Mouse (Mus musculus) granulocyte monocyte progenitor cell, adult 5-6 weeks (primary cell): ENCODE results near the gene Adgrg6. TPM values are rescaled to one million over a fixed set of nuclear protein-coding genes. Genes with fewer than 3 reads are reported as not detected.

ENCODE experiments used
- ATAC-seq: replicated peaks from 2 replicates; pipeline ENCODE4 v1.8.0; 2016; ENCODE audit warnings: mild to moderate bottlenecking, moderate TSS enrichment, inconsistent platforms; ENCODE audit not compliant: poor library complexity, severe bottlenecking
- total RNA-seq, 2 experiments: library from RNA; stranded (forward) in 1 of 2; stranded (reverse) in 1 of 2; fragments of 200-712, 200-1000 nt in 1 of 2; fragments of >200 nt in 1 of 2; fragmentation: Nextera tagmentation in 1 of 2; gene quantifications; 2 replicates each; pipeline ENCODE4 v1.2.3; 2014 to 2017

Gene Adgrg6
- total RNA-seq, 2 experiments from 2014 or later, result 0.37 to 0.52 TPM

DNA sequence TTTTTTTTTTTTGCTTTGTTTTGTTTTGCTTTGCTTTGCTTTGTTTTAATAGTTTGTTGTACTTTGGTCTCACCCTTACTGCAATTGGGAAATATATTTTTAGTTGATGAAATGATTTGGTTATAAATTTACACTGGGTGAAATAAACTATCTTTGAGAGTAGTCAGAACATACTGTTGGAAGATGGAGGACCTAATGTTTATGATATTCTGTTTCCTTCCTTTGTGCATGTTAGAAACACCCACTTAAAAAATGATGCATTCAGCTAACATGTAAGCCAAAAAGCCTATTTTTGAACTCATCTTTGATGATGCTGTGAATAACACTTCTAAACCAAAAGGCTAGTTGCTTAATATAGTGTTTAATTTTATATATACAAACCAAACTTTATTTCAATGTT, 50.3 kb downstream of the Adgrg6 start:
- no peak for ATAC-seq

DNA sequence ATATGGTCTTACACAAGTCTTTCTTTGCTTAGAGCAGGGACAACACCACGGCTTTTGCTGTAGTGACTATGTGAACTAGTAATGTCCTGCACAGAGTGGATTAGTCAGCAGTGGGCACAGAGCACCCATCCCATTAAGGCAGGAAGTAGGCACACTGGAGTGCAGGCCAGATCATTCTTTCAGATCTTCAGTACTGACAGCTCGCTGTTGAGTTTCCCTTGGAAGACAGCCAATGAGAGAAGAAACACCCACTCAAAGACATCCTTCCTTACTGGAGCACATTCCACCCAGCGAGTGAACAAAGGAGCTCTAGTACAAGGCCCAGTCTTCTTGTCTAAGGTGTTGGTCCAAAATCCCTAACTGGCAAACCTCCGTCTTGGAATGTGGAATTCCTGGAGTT, 53.6 kb downstream of the Adgrg6 start:
- ATAC-seq, result no peak

DNA sequence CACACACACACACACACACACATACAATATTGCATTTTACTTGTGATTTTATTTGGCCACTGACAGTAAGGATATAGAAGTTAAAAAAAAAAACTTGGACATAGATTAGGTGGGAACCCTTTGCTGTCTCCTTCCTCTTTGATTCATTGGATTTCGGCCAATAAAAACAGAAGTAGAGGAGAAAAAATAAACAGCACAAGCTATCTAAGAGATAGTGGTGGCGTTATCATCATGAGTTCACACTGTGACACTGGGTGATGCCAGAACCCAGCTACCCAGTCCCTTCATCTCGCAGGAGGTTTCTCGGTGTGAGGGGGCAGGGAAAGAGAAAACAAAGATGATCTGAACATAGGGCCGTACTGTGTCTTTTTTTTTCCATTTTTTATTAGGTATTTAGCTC, 62.2 kb downstream of the Adgrg6 start:
- ATAC-seq, result no peak

DNA sequence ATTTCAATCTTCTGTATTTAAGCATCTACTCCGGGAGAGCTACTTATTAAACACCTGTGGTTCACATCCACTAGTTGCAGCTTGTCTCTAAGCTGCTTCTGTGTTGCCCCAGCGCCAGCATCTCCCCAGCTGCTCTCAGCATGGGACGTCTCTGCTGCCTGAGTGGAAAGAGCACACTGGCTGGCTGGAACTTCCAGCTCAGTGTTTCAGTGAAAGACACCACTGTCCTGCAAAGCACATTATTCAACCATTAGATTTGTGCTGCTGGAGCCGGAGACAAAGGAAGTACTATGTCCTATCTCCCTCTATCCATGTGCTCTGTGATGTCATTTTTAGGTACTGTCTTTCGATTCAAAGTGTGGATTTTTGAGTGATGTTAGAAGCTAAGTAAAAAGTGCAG, 63.0 kb downstream of the Adgrg6 start:
- no peak for ATAC-seq

DNA sequence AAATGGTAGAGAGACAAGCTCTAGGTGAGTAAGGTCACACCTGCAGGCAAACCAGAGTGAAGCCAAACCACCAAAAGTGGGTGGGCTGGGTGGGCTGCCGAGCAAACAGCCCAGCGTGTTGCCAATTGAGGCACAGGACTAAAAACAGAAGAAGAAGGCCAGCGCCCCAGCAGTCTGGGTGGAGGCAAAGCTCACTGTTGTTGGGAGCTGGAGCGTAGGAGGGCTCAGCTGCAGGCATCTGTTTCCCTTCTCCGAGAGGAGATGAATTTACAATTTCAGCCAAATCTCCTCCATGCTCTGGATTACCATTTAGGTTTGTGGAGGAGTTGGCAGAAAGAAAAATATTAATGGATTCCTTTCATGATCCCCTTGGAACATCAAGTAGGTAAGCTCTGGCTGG, 64.5 kb downstream of the Adgrg6 start:
- no peak for ATAC-seq

DNA sequence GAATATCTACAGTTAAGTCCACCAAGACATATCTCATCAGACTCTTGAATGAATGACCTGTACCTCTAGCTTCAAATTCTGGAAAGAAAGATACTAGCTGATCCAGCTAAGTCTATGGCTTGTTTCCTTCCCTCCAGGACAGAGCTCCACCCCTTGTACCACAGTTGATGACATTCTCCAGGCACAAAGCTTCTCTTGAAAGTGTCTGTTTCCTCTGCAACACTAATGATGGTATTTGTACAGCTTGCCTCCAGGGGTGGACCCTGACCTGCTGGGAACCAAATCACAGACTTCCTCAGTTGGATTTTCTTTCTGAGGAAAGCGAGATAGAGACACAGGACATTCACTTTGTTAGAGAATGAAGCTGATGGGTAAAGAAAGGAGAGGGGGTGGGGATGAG, 69.1 kb downstream of the Adgrg6 start:
- ATAC-seq, result no peak

DNA sequence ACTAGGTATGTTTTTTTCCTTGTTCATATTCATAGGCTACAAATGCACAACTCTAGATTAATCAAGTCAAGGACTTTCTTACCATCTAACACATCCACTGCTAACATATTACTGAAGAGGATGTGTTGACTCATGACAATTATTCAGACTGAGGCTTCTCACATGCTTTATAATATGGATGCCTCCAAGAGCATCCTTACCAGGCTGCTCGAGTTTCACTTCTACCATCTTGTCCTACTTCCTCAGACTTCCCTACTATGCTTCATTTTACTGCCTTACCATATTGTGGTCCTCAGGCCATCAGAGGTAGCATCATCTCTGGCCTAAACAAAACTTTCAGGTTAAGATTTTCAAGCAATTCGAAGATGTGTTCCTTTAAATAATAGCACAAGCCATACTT, 69.8 kb downstream of the Adgrg6 start:
- peak; percentile 67 for ATAC-seq

DNA sequence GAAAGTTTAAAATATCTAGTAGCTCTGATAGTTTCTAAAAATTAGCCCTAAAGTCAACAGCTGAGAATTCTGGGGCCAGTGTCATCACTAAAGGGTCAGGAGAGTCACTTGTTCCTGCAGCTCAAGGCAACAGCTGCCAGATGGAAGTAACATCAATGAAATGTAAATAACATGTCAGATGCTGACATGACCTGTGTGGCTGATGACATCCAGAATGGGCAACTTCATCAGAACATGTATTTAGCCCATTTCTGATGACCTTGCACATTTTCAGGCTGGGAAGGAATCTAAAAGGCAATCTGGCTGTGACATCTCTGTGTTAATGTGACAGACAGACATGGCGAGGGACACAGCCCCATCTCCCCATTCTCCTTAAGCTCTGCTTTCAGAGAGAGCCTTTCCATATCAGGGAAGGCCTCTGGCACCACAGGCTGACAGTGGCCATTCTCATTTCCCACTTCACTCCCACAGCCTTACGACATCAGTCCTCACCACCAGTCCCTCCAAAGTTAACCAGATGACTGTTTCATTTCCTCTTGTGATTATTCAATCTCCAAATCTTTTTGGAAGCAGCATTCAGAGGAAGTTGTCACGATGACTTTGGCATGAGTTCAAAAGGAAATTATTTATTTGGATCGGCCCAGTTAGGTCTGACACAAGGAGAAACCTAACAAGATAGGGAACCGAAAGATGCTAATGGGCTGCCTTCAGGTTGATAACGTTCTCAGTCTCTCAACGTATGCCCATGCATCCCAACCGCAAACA, 70.7 kb downstream of the Adgrg6 start:
- ATAC-seq, result peak; percentile 94

DNA sequence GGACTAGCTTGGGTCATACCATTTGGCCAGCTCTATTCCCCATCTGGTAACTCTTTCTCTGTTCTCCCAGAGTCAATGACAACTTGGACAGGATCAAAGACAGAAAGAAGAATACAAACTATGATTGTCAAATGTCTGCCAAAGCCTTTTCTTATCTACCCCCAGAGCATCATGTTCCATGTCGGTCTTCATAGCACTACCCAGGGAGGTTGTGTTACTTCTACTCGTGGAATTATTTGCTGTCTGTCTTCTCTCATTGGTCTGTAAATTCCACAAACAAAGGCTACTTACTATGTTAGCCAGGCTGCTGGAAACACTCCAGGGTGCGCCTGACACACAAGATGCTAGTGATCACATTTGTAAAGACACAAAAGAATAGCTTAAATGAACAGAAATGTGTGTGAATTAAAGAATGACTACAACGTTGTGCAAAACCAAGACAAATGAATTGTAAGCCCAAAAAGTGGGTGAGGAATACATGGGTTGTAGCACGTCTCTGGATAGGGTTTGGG, 74.4 kb downstream of the Adgrg6 start:
- ATAC-seq, result no peak

DNA sequence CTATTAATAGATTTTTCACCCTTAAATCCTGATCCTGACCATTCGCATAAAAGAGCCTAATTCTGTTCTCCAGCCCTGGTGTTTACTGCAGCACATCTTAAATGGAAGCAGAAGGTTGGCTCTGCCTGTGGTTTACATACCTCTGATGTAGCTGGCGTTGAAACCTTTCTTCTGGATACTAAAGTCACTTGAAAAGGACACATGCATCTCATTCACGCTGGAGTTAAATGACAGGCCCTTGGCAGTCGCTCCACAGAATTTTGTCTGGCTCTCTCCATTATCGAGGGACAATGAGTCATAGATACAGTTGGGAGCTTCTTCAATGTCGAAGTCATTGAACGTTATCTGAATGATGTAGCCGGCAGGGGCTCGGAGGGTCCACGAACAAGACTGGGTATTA, 76.8 kb downstream of the Adgrg6 start:
- ATAC-seq, result no peak

DNA sequence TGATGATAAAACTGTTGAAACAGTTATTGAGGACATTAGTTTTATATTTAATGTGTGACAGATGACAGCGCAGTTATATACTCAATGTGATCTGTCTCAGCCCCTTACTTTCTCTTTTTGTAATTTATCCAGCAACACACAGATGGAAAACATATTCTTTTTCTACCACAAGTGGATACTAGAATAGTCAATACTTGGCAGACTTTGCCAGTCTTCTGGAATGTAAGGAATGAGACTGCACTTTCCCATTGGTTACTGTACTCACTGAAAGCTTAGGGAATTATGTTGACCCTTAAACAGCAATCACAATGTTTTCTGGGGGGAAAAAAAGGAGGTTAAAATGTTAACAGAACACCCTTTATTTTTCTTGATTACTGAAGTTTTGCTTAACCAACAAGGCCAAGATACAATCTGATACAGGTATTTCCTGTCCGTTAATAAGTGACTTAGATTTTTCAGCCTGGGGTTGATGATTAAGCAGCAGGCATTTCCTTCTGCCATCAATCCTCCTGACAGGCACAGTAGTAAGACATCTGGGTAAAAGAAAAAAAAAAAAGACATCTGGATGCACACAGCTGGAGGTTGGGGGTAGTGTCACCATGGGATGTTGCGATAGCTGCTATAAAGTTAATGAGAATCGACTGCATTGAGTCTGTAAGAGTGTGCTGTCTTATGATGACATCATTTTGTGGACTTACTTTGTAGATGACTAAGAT, 81.5 kb downstream of the Adgrg6 start:
- ATAC-seq, result peak; percentile 61

DNA sequence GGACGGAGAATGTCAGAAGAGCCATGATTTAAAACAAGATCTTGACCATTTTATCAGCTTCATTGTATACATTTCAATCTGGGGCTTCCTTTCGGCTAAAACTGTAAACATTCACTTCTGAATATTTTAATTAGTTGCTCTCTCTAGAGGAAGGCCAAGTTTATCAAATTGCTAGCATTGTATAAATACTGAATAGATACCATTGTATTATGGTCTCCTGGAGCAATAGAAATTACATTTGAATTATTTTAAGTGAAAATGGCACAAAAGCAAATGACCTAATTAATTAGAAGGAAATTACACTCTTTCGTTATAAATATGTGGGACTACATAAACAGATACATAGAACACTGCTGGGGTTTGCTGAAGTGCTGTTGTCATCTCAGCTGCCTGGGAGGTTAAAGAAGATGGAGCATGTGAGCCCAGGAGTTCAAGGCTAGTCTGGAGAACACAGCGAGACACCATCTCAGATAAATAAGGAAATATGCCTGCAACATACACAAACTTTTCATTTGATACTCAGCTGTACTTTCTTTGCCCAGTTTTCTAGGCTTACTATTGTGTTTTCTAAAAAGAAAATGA, 84.4 kb downstream of the Adgrg6 start:
- no peak for ATAC-seq

DNA sequence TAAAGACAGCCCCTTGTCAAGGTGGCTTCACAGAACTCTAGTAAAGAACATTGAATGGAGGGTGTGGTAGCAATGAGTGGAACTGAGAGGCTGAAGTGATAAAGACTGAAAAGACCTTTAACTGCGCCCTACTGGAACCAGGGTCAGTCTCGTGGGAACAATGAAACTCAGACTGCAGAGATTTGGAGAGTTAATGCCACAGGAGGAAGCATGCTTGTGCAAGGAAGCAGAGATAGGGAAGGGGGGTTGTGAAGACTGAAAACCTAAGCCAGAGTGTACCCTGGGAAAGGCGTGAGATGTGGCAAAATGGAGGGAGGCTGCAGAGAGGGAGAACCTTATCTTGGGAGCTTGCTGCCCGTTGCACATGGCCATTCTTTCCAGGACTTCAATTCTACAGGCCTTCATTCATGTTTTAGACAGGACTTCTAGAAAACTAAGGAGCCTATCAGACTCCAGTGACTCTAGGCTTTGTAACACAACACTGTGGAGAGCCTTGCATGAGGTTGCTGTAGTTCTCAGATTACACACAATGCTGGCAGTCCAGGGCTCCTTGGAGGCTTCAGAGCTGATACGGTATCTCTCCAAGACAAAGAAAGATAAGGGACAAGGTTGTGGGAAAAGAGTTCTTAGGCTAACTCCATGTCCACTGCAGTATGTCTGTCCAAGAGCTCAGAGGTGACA, 85.1 kb downstream of the Adgrg6 start:
- ATAC-seq, result peak; percentile 50

DNA sequence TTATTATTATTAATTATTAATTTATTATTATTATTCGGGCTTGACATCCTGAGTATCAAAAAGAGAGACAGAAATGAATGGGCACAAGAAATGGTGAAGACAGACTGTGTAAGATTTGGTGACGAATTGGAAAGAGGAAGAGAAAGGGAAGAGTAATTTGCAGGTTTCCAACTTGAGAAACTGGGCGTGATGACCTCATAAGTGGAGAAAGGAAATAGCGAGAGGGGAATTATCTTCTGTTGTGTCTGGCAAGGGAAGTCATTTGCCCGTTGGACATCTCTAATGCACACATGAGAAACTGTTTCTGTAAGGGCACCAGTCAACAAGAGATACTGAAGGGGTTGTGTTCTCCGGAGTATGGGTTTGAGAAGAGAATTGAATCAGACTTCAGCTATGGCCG, 85.6 kb downstream of the Adgrg6 start:
- peak; percentile 84 for ATAC-seq

DNA sequence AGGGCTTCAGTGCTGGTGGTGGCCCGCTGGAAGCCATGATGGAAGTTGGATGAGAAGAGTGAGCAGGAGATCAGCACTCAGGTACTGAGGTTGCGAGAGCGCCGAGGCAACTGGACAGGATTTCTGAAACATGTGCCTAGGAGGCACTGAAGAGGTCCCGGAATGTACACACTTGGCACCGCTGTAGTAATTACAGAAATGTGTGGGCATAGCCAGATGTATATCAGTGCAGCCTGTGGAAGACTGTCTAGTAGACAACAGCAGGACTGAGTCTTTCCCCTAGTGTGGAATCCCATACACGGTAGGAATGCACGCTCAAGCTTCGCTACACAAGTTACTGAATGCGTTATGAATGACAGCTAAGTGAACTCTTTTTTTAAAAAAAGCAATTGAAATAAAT, 86.1 kb downstream of the Adgrg6 start:
- no peak for ATAC-seq

DNA sequence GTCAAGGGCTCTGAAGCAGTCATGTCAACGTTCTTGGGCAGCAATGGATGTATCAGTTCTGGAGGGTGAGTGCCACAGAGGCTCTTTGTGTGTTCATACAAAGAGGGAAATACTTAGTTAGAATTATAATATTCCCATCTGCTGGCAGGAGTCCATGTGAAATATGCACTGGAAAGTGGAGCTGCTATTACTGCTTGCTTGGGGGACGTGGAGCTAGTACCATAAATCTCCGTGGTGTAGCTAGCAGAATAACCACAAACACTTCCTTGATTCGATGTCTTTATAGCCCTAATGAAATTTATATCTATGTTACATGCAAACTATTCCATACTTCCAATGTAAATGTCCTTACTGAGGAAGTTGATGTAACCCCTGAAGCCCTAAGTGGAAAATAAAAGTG, 91.0 kb downstream of the Adgrg6 start:
- ATAC-seq, result no peak

DNA sequence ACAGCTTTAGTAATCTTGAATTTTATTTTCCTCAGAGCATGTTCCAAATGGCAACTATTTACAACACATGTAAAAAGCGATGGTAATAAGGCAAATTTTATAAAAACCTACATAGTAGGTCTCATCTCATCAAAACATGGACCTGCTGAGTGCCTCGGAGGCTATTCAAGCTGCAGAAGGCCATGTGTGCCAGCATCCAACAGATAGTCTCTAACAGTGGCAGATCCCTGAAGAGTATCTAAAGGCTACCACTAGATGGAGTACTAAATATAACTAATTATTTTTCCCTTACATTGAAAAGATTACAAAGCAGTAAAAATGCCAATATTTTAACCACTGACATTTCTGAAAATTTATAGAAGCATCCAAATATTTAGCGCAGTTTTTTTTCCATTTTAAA, 93.6 kb downstream of the Adgrg6 start:
- peak; percentile 77 for ATAC-seq

DNA sequence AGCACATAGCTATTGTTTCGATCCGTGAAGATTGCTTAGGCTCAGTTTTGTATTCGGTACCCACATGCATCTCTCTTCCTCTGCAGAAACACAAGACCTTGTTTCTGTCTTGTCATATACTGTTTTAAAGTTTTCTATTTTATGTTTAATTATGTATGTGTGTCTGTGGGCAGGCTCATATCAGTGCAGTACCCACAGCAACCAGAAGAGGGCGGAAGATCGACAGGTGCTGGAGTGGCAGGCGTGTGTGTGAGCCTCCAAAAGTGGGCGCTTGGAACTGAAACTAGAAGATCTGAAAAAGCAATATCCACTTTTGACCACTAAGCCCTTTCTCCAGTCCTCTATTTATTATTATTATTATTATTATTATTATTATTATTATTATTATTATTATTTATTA, 95.4 kb downstream of the Adgrg6 start:
- peak; percentile 84 for ATAC-seq

DNA sequence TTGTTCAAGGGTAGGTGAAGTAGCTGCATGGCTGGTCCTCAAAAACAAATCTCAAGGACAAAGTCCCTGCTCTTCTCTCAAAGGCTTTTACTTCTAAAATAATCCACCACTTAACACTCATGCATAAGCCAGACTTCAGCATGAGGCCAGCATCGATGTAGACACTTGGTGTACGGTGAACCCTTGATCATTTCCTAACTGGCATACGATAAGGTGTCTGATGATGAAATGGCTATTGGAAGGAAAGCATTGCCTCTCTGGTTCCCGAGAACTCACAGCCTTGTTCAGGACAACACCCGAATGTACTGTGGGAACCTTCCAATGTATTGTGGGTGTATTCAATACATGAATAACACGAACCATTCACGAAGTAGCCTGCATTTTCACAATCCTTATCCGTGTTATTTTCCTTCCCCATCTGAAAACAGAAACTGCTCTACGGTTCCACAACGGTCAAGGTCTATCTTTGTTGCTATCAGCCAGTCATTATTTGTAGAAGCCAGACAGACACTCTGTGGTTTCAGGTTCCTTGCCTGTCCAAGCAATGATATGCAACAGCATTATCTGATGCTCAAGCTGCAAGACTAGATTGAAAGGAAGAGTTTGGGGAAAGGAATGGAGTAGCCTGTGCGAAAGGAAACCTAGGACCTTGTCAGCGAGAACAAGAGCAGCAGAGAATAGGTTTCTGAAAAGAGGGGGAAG, 99.7 kb downstream of the Adgrg6 start:
- ATAC-seq, result peak; percentile 37; the same call in 1 of the 2 replicates

DNA sequence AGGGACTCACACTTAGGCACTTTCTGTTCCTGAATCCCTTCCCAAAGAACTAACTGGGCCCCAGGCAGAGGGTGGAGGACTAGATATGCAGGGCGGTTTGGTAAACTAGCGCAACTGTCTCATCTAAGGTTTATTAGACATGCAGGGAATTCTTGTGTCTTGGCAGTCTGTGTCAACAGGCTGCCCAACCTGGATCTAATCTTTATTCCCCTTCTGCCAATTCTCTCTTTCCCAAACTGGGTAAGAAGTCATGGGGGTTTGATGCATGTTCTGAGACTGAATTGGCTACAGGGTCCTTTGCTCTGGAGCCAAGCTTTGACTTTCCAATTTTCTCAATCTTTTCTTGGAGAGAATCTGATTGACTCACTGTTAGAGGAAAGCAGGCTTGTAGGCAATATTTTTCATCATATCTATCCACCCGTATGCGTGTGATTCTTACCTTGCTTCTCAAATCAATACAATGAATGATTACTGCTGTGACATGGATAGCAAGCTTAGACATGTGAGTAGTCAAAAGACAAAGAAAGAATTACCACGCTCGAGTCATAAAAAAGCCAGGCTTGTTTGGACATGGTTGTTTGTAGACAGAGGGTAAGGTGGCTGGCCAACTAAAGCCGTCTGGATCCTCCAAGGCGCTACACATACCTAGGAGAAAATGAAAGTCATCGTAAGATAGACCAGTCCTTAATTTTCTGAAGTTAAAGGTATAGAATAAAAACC, 104.4 kb downstream of the Adgrg6 start:
- ATAC-seq, result no peak
